Mouse (Mus musculus): ENCODE results near the gene Kpna6. TPM values are rescaled to one million over a fixed set of nuclear protein-coding genes. Genes with fewer than 3 reads are reported as not detected.
"Not testable (repeated sequence)": the region's sequence is repeated elsewhere in the genome, so short reads cannot be mapped to it uniquely, and the experiment has no call there.

Kpna6 gene
- total RNA-seq (2014; rRNA removed) (52.8 and 60.5 TPM in 2 replicates), polyA plus RNA-seq (2015; fragmentation: Nextera tagmentation; extraction: Ambion mirVana) (9.8 and 11.2 TPM in 2 replicates)

GRCm38 (mm10) chr4:129672083-129672877 lies at the start of gene Kpna6:
Kpna6 (minus strand) TSS chr4:129672767.
- H3K9ac ChIP-seq, result peak within 1 kb of the TSS; percentile 77
- H3K36me3 ChIP-seq (ENCODE audit: insufficient read depth), result peaks cover 16% of the 10 kb centered on the region
- no peaks in the 10 kb centered on the region for H3K9me3 ChIP-seq (ENCODE audit: low read length)
- WGBS, result under 1% methylated on average over 65 of the region's 65 CpGs
- H3K4me1 ChIP-seq (ENCODE audit: insufficient read depth), result no peaks in the 10 kb centered on the region
- 0 out of 2 replicates have a peak, but pooled peaks have one; percentile 3 for TF ChIP-seq CTCF (IDR thresholded peaks at IDR 0.05; ENCODE audit: low read depth)
- H3K27ac ChIP-seq (ENCODE audit: low read depth, low read length), result peak within 1 kb of the TSS; percentile 88
- DNase-seq (peak; percentile 93), ATAC-seq (peak; percentile 96)
- peak within 1 kb of the TSS; percentile 80 for H3K4me2 ChIP-seq (ENCODE audit: low read depth)
- no peaks in the 10 kb centered on the region for H3K27me3 ChIP-seq (ENCODE audit: insufficient read depth, low read length)
- peak within 1 kb of the TSS; percentile 83 for H3K4me3 ChIP-seq (ENCODE audit: low read depth, low read length)

DNA sequence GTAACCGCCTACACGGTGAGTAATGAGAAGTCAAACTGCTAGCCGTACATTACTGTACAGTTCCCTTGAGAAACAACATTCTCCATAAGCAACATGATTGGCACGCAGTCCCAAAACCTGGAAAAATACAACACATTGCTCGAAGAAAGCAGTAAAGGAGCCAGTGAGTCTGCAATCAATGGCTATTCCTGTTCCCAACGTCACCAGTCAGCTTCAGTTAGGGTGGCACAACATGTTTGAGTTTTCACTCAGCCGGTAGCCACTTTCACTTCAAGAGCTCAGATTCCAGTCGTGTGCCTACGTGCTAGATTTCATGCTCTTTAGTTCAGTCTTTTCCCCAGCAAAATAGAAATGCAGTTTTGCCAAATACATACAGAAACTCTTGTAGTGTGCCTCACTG lies 43.7 kb upstream of the Kpna6 start:
- no peaks in the 10 kb centered on the region for H3K9me3 ChIP-seq (ENCODE audit: low read length)
- ATAC-seq, result no peak
- H3K9ac ChIP-seq, result no peak overlapping the region
- no peak for TF ChIP-seq CTCF (IDR thresholded peaks at IDR 0.05; ENCODE audit: low read depth)
- no peak overlapping the region for H3K4me3 ChIP-seq (ENCODE audit: low read depth, low read length)
- H3K36me3 ChIP-seq (ENCODE audit: insufficient read depth), result peaks cover 79% of the 10 kb centered on the region
- 90% methylated on average over 9 of the region's 9 CpGs for WGBS
- no peak overlapping the region for H3K4me2 ChIP-seq (ENCODE audit: low read depth)
- DNase-seq, result no peak
- H3K4me1 ChIP-seq (ENCODE audit: insufficient read depth), result no peaks in the 10 kb centered on the region
- no peak overlapping the region for H3K27ac ChIP-seq (ENCODE audit: low read depth, low read length)
- H3K27me3 ChIP-seq (ENCODE audit: insufficient read depth, low read length), result no peaks in the 10 kb centered on the region

DNA sequence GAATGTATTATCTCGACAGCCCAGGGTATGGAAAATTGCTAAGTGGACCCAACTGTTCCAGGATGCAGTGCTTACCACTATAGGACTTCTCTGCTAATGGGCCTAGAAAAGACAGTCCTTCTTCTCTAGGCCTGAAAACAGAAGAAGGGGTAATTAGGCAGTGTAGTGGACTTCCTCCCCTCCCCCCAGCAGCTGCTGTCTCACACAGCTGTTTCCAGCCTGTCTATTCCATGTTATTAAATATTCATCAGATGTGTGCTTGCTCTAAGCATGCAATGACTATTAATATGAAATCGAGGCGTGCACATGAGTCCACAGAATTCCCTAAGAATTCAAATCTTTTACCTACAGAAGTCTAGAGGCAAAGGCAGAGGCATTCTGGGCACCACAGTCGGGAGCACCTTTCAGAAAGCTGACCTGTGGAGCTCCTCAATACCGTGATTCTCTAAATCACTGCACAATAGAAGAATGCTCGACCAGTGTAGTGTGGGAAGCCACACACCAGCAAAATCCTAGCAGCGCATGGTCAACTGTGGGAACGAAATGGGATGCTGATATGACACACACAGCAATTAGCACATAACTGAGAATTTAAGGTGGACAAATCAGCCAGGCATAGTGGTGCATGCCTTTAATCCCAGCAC lies 37.0 kb upstream of the Kpna6 start:
- TF ChIP-seq CTCF (IDR thresholded peaks at IDR 0.05; ENCODE audit: low read depth), result no peak
- H3K4me2 ChIP-seq (ENCODE audit: low read depth), result no peak overlapping the region
- no peaks in the 10 kb centered on the region for H3K27me3 ChIP-seq (ENCODE audit: insufficient read depth, low read length)
- WGBS, result 51% methylated on average over 8 of the region's 8 CpGs
- no peaks in the 10 kb centered on the region for H3K4me1 ChIP-seq (ENCODE audit: insufficient read depth)
- peaks cover 76% of the 10 kb centered on the region for H3K36me3 ChIP-seq (ENCODE audit: insufficient read depth)
- H3K9ac ChIP-seq, result no peak overlapping the region
- H3K4me3 ChIP-seq (ENCODE audit: low read depth, low read length), result no peak overlapping the region
- DNase-seq (peak; percentile 46), ATAC-seq (peak; percentile 79)
- H3K9me3 ChIP-seq (ENCODE audit: low read length), result no peaks in the 10 kb centered on the region
- H3K27ac ChIP-seq (ENCODE audit: low read depth, low read length), result peak overlapping the region; percentile 59

DNA sequence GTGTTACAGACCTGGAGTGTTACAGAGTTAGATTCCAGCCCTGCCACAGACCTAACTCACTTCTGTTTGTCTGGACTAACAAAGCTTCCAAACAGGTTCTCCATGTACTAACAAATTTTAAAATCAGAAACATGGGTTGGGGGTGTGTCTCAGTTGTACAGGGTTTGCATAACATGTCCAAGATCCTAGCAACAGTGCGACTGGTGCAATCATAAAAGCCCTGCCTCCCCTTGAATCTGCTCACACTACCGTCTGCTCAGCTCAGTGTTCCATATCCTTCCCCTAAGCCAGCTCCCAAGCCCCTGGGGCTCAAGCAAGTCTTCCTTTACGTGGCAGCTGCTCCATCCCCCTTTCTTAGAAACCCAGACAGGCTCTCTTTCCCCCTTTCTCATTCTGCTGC lies 34.2 kb upstream of the Kpna6 start:
- no peak overlapping the region for H3K4me2 ChIP-seq (ENCODE audit: low read depth)
- H3K4me1 ChIP-seq (ENCODE audit: insufficient read depth), result peaks cover 13% of the 10 kb centered on the region; the same call in 1 of the 2 replicates
- H3K4me3 ChIP-seq (ENCODE audit: low read depth, low read length), result no peak overlapping the region
- H3K27ac ChIP-seq (ENCODE audit: low read depth, low read length), result no peak overlapping the region
- 22% methylated on average over 3 of the region's 3 CpGs for WGBS
- H3K27me3 ChIP-seq (ENCODE audit: insufficient read depth, low read length), result no peaks in the 10 kb centered on the region
- H3K9me3 ChIP-seq (ENCODE audit: low read length), result no peaks in the 10 kb centered on the region
- ATAC-seq, result no peak
- H3K9ac ChIP-seq, result 0 out of 2 replicates have a peak overlapping the region, but pooled peaks have one; percentile 3
- TF ChIP-seq CTCF (IDR thresholded peaks at IDR 0.05; ENCODE audit: low read depth), result no peak
- H3K36me3 ChIP-seq (ENCODE audit: insufficient read depth), result peaks cover 68% of the 10 kb centered on the region
- DNase-seq, result no peak

DNA sequence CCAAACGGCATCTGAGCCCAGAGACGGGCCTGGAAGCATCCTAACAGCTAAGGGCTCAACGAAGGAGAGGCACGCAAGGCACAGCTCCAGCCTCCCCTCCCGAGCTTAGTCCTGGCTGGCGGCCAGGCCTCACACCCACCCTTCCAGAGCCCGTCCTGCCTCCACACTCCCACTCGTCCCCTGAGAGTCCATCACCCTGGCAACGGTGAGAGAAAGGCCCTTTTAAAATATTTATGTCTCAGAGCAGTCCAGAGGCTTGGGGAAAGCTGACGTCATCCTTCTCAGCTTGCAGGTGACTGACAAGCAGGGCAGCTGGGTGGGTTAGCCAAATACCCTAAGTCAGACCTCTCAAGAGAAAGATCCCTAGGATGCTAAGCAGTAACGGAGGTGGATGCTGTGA lies 29.9 kb upstream of the Kpna6 start:
- TF ChIP-seq CTCF (IDR thresholded peaks at IDR 0.05; ENCODE audit: low read depth), result no peak
- peak; percentile 86 for DNase-seq
- 4% methylated on average over 11 of the region's 11 CpGs for WGBS
- Histone ChIP-seq H3K9ac (peak overlapping the region; percentile 37; the same call in 1 of the 2 replicates), H3K27me3 (ENCODE audit: insufficient read depth, low read length) (no peaks in the 10 kb centered on the region), H3K4me2 (ENCODE audit: low read depth) (0 out of 2 replicates have a peak overlapping the region, but pooled peaks have one; percentile 2), H3K9me3 (ENCODE audit: low read length) (no peaks in the 10 kb centered on the region), H3K36me3 (ENCODE audit: insufficient read depth) (peaks cover 31% of the 10 kb centered on the region), H3K27ac (ENCODE audit: low read depth, low read length) (peak overlapping the region; percentile 82), H3K4me1 (ENCODE audit: insufficient read depth) (peaks cover 14% of the 10 kb centered on the region; the same call in 1 of the 2 replicates), H3K4me3 (ENCODE audit: low read depth, low read length) (no peak overlapping the region)
- peak; percentile 72 for ATAC-seq

GRCm38 (mm10) chr4:129701503-129702377 lies 29.2 kb upstream of the Kpna6 start:
- Histone ChIP-seq H3K27me3 (ENCODE audit: insufficient read depth, low read length) (no peaks in the 10 kb centered on the region), H3K9ac (peak overlapping the region; percentile 37; the same call in 1 of the 2 replicates), H3K4me2 (ENCODE audit: low read depth) (peak overlapping the region; percentile 2; the same call in 1 of the 2 replicates), H3K4me3 (ENCODE audit: low read depth, low read length) (no peak overlapping the region), H3K36me3 (ENCODE audit: insufficient read depth) (peaks cover 31% of the 10 kb centered on the region), H3K4me1 (ENCODE audit: insufficient read depth) (peaks cover 18% of the 10 kb centered on the region; the same call in 1 of the 2 replicates), H3K9me3 (ENCODE audit: low read length) (no peaks in the 10 kb centered on the region), H3K27ac (ENCODE audit: low read depth, low read length) (peak overlapping the region; percentile 82)
- ATAC-seq (peak; percentile 56), DNase-seq (peak; percentile 95)
- 29% methylated on average over 17 of the region's 17 CpGs for WGBS
- TF ChIP-seq CTCF (IDR thresholded peaks at IDR 0.05; ENCODE audit: low read depth), result peak; percentile 90

DNA sequence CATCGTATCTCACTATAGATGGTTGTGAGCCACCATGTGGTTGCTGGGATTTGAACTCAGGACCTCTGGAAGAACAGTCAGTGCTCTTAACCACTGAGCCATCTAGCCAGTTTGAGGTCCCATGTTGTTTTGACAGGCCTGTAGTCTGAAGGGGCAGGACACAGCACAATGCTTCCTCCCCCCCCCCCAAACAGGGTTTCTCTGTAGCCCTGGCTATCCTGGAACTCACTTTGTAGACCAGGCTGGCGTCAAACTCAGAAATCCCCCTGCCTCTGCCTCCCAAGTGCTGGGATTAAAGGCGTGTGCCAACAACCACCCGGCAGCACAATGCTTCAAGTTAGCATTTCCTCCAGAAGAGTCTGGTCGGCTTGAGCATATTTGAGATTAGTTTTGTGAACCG lies 28.1 kb upstream of the Kpna6 start:
- peaks cover 22% of the 10 kb centered on the region for H3K36me3 ChIP-seq (ENCODE audit: insufficient read depth)
- H3K27ac ChIP-seq (ENCODE audit: low read depth, low read length), result peak overlapping the region; percentile 82
- WGBS, result 92% methylated on average over 6 of the region's 6 CpGs
- peaks cover 18% of the 10 kb centered on the region for H3K4me1 ChIP-seq (ENCODE audit: insufficient read depth)
- H3K4me2 ChIP-seq (ENCODE audit: low read depth); H3K27me3 ChIP-seq (ENCODE audit: insufficient read depth, low read length); DNase-seq; H3K4me3 ChIP-seq (ENCODE audit: low read depth, low read length); H3K9me3 ChIP-seq (ENCODE audit: low read length); ATAC-seq; H3K9ac ChIP-seq: not testable (repeated sequence)
